Mouse (Mus musculus) lung, embryonic 15.5 days (tissue): ENCODE measurements at regions not wholly inside any gene's neighbourhood (a gene's known extent, or its start where the extent isn't known, plus 50 kb on each side); places are given as distances from the start of the nearest gene placed in this dataset.

ENCODE experiments used
- ATAC-seq: fragments of 200-750 bp; cut with Nextera tagmentation; 2 replicates; pipeline ENCODE4 v1.8.0; 2017; ENCODE audit warnings: moderate number of reproducible peaks, borderline replicate concordance; ENCODE audit not compliant: low FRiP score, low TSS enrichment; ENCODE audit errors: extremely low read depth
- H3K27ac ChIP-seq: fragments of 300-500 bp; sonication (generic); 2 replicates; pipeline ENCODE4 v1.5.1; 2015; ENCODE audit warnings: moderate library complexity, mild to moderate bottlenecking, inconsistent platforms
- H3K27me3 ChIP-seq: fragments of 300-500 bp; sonication (generic); 2 replicates; pipeline ENCODE4 v1.6.1; 2015; ENCODE audit warnings: inconsistent platforms
- H3K36me3 ChIP-seq: fragments of 300-500 bp; sonication (generic); 2 replicates; pipeline ENCODE4 v1.6.1; 2015; ENCODE audit warnings: inconsistent platforms
- H3K4me1 ChIP-seq: fragments of 300-500 bp; sonication (generic); 2 replicates; pipeline ENCODE4 v1.6.1; 2015; ENCODE audit warnings: inconsistent platforms
- H3K4me2 ChIP-seq: fragments of 300-500 bp; sonication (generic); 2 replicates; pipeline ENCODE4 v1.6.1; 2015; ENCODE audit warnings: inconsistent platforms, mild to moderate bottlenecking, moderate library complexity
- H3K4me3 ChIP-seq: fragments of 300-500 bp; sonication (generic); 2 replicates; pipeline ENCODE4 v1.5.1; 2015; ENCODE audit warnings: mild to moderate bottlenecking, inconsistent platforms
- H3K9ac ChIP-seq: fragments of 300-500 bp; sonication (generic); 2 replicates; pipeline ENCODE4 v1.6.1; 2015; ENCODE audit warnings: inconsistent platforms
- H3K9me3 ChIP-seq: fragments of 300-500 bp; sonication (generic); 2 replicates; pipeline ENCODE4 v1.6.1; 2016; ENCODE audit warnings: inconsistent platforms
- WGBS: fragments of 180-500 bp; shearing (Covaris S2); methylation state at CpG from one replicate; pipeline ENCODE4 v1.1.7; 2015; 5-methylcytosine and 5-hydroxymethylcytosine counted together

DNA sequence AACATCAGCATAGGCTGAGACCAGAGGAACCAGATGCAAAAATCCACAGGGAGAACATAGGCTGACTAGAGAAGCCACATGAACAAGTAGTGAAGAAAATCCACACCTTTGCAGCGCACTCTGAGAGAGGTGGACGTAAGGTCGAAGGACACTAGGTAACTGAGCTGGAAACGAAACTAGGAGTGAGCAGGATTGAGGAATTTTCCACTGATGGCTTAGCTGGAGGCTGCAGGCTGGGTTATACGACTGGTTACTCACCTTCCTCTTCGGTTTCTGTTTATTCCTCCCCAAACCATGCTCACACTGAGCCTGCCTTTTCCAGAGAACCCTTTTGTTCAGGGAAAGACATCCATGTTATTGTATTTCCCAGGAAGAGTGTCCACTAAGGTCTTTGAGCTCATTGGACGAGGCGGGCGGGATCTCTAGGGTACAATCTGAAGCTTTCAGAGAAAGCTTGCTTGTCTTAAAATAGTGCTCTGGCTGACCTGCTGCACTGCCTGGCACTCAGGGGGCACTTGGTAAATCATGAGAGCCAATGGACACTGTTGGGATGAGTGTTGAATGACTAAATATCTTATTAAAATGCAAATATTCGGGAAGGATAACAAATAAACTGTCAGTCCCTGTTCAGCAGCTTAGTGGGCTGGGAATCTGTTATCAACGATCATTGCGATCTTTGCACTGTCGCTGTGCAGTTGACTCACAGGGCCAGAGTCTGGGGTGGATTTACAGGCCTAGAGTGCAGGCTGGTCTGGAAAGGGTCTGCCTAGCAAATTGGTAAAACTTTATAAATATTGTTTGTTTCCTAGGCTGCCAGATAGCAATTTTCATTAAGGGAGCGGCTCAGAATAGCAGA lies 76.7 kb upstream of the Bbx start:
- WGBS: 70% methylated on average over 14 of the region's 14 CpGs
- no peaks in the 10 kb centered on the region for H3K4me1 ChIP-seq

DNA sequence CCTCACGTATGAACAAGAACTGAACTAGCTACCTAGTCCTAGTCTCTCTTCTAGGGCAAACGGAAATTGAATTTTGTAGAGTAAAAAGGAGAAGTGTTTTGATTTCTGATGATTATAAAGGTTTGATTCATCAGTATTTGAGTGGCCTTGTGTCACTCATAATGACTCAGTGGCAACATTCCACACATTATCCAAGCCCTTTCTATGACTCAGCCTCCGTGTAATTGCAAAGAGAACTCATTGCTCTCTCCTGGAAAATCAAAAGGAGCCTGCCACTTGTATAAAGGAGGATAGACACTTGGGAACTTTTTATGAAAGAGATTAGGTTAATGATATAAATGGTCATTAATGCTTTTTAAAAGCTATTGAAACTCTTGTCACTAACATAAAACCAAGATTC lies 72.4 kb upstream of the Bbx start:
- H3K9ac ChIP-seq: no peak overlapping the region
- no peak for ATAC-seq
- no peaks in the 10 kb centered on the region for H3K36me3 ChIP-seq
- 57% methylated on average over 3 of the region's 3 CpGs for WGBS
- no peaks in the 10 kb centered on the region for H3K27me3 ChIP-seq
- H3K27ac ChIP-seq: no peak overlapping the region
- no peaks in the 10 kb centered on the region for H3K9me3 ChIP-seq
- no peaks in the 10 kb centered on the region for H3K4me1 ChIP-seq
- H3K4me3 ChIP-seq: no peak overlapping the region
- H3K4me2 ChIP-seq: no peak overlapping the region

More for the DNA sequence above, 76.7 kb upstream of the Bbx start:
- H3K27me3 ChIP-seq: no peaks in the 10 kb centered on the region
- H3K4me2 ChIP-seq: no peak overlapping the region
- ATAC-seq: no peak
- no peak overlapping the region for H3K27ac ChIP-seq
- no peak overlapping the region for H3K9ac ChIP-seq
- H3K36me3 ChIP-seq: no peaks in the 10 kb centered on the region
- H3K9me3 ChIP-seq: no peaks in the 10 kb centered on the region
- H3K4me3 ChIP-seq: no peak overlapping the region

DNA sequence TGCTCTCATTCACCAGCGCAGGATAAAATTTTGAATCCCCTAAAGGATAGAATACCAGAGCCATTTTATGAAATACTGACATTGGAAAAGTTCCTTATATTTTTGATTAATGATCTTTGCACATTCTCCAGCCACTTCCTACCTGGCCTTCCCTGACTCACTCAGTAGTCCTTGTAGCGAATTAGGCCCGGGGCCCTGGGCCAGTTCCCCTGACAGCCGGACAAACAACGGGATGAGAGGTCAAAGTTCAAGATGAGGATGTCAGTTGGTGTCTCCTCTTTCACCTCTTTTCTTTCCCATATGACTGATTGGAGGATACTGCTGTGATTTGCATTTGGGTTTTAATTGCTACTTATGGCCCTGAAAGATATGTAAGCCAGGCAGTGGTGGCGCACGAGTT lies 66.7 kb upstream of the Bbx start:
- H3K4me2 ChIP-seq: no peak overlapping the region
- H3K27ac ChIP-seq: no peak overlapping the region
- H3K36me3 ChIP-seq: no peaks in the 10 kb centered on the region
- no peak for ATAC-seq
- H3K4me3 ChIP-seq: no peak overlapping the region
- H3K9ac ChIP-seq: no peak overlapping the region
- 45% methylated on average over 7 of the region's 7 CpGs for WGBS
- H3K9me3 ChIP-seq: no peaks in the 10 kb centered on the region
- no peaks in the 10 kb centered on the region for H3K4me1 ChIP-seq
- no peaks in the 10 kb centered on the region for H3K27me3 ChIP-seq

DNA sequence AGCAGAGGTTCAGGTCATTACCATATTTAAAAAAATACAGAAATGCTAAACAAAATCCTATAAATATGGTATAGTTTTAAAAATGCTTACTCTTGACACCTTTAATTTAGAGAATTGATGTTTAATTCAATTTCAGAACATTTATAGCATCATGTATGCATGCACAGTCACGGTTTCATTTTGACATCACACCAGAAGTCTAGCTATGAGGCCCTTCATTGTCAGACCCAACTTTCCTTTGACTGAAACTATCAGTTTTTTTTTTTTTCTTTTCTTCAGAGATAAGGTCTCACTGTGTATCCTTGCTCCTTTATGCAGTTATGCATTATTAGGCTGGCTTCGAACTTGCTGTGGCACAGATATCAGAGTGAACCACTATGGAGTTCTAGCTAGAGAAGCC lies 61.5 kb upstream of the Bbx start:
- H3K27ac ChIP-seq: no peak overlapping the region
- no peaks in the 10 kb centered on the region for H3K27me3 ChIP-seq
- 90% methylated on average over 2 of the region's 2 CpGs for WGBS
- no peak overlapping the region for H3K4me2 ChIP-seq
- H3K4me1 ChIP-seq: no peaks in the 10 kb centered on the region
- no peaks in the 10 kb centered on the region for H3K9me3 ChIP-seq
- H3K36me3 ChIP-seq: no peaks in the 10 kb centered on the region
- no peak overlapping the region for H3K9ac ChIP-seq
- no peak for ATAC-seq
- H3K4me3 ChIP-seq: no peak overlapping the region

DNA sequence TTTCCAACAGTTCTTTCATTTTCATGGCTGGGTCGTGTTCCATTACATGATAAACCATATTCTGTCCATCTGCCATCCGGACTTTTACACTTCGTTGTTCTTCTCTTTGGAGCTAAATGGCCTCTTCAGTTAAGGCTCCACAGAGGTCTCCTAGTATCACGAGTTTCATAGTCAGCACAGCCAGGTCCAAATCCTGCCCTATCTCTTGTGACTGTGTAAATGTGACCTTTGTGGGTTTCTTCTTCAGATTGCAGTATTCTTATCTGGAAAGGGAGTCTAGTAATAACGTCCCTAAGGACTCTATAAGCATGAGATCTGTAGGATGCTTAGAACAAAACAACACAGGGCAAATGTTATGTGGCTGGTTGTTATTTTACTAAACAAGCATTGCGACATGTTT lies 57.1 kb upstream of the Bbx start:
- no peaks in the 10 kb centered on the region for H3K9me3 ChIP-seq
- 77% methylated on average over 6 of the region's 6 CpGs for WGBS
- H3K4me2 ChIP-seq: no peak overlapping the region
- H3K36me3 ChIP-seq: no peaks in the 10 kb centered on the region
- no peak overlapping the region for H3K27ac ChIP-seq
- H3K27me3 ChIP-seq: no peaks in the 10 kb centered on the region
- no peaks in the 10 kb centered on the region for H3K4me1 ChIP-seq
- ATAC-seq: no peak
- H3K4me3 ChIP-seq: no peak overlapping the region
- H3K9ac ChIP-seq: no peak overlapping the region

DNA sequence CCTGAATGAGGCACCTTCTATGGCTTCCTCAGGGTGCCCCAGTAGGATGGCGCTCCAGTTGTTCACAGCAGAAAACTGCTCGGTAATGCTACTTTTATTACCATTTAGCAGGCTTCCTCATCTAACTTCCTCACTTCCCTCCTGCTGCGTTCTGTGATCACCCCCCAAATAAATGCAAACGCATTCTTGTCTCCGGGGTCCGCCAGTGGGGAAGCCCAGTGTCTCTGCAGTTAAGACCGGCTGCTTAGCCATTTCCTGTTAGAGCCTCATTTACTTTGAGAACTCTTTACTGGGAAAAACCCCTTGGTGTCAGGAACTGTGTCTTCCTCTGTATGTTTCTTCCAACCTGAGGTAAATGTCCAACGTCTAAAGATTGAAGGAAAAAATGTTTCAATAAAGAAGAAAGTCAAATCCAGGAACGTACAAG lies 50.2 kb upstream of the Bbx start:
- Histone ChIP-seq H3K9me3 (no peaks in the 10 kb centered on the region), H3K4me3 (no peak overlapping the region), H3K9ac (no peak overlapping the region), H3K4me1 (no peaks in the 10 kb centered on the region), H3K27me3 (no peaks in the 10 kb centered on the region), H3K36me3 (no peaks in the 10 kb centered on the region), H3K4me2 (peak overlapping the region; percentile 2; the same call in 1 of the 2 replicates), H3K27ac (no peak overlapping the region)
- 30% methylated on average over 9 of the region's 9 CpGs for WGBS
- no peak for ATAC-seq
